Mouse (Mus musculus) MEL (cell line): ENCODE measurements around the gene Ccdc57.

ENCODE experiments used
- CTCF ChIP-seq, 3 experiments: IDR thresholded peaks in 2 of 3; conservative IDR thresholded peaks in 1 of 3; 2 replicates each; pipeline ENCODE4 v1.5.1; 2011 to 2012; ENCODE audit warnings: low read length in 3 of 3, low read depth in 2 of 3, mild to moderate bottlenecking in 2 of 3, improper control_type of control experiment in 1 of 3, inconsistent platforms in 1 of 3, mixed read lengths in 1 of 3, moderate library complexity in 1 of 3; ENCODE audit not compliant: control insufficient read depth in 1 of 3, insufficient read depth in 1 of 3, poor library complexity in 1 of 3, severe bottlenecking in 1 of 3
- EP300 ChIP-seq, 2 experiments: IDR thresholded peaks; 2 replicates each; pipeline ENCODE4 v1.6.1; 2011; ENCODE audit warnings: improper control_type of control experiment in 2 of 2, low read length in 2 of 2, low read depth in 1 of 2, mild to moderate bottlenecking in 1 of 2
- GATA1 ChIP-seq: IDR thresholded peaks from 2 replicates; pipeline ENCODE4 v1.6.1; 2011; ENCODE audit warnings: low read depth, low read length, improper control_type of control experiment
- JUND ChIP-seq: IDR thresholded peaks from 2 replicates; pipeline ENCODE4 v1.6.1; 2011; ENCODE audit warnings: low read depth, mild to moderate bottlenecking, improper control_type of control experiment, low read length
- KAT2A ChIP-seq: conservative IDR thresholded peaks from 2 replicates; pipeline ENCODE4 v1.6.1; 2012; ENCODE audit warnings: low read depth, low read length, improper control_type of control experiment, inconsistent platforms
- NELFE ChIP-seq: IDR thresholded peaks from 2 replicates; pipeline ENCODE4 v1.6.1; 2011; ENCODE audit warnings: low read depth, low read length, improper control_type of control experiment
- POLR2A ChIP-seq, 2 experiments: IDR thresholded peaks; 2 replicates each; pipeline ENCODE4 v1.6.1; 2011 to 2012; ENCODE audit warnings: low read length in 2 of 2, mild to moderate bottlenecking in 2 of 2, control low read depth in 1 of 2, improper control_type of control experiment in 1 of 2, low read depth in 1 of 2, moderate library complexity in 1 of 2; ENCODE audit not compliant: control insufficient read depth in 1 of 2, insufficient read depth in 1 of 2, poor library complexity in 1 of 2
- SIN3A ChIP-seq: IDR thresholded peaks from 2 replicates; pipeline ENCODE4 v1.6.1; 2012; ENCODE audit warnings: low read length, improper control_type of control experiment, inconsistent platforms

DNA sequence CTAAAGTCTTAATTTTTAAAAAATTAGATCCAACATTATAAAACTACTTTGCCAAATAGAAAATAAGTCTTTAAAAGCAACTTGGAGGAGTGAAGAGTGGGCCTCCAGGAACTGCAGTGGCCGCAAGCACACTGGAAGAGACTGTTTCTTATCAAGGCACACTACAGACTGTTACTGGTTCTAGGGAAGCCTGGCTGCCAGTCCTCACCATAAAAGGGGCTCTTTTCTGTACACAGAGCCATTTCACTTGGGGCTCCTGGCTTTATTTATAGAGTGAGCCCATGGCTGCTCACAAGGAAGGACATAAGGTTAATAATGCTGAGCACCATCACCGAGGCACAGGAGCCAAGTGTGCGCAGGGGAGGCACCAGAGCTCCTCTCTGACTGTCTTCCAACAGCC, 10.1 kb downstream of the Ccdc57 start:
- no peak for TF ChIP-seq POLR2A (IDR thresholded peaks at IDR 0.05; ENCODE audit: control insufficient read depth in 1 of 2, insufficient read depth in 1 of 2, low read depth in 1 of 2, low read length in 2 of 2, poor library complexity in 1 of 2)
- TF ChIP-seq CTCF (IDR thresholded peaks at IDR 0.05 in 2 of 3, conservative IDR thresholded peaks at IDR 0.05 in 1 of 3; ENCODE audit: control insufficient read depth in 1 of 3, insufficient read depth in 1 of 3, low read depth in 2 of 3, low read length in 3 of 3, poor library complexity in 1 of 3, severe bottlenecking in 1 of 3) = no peak
- no peak for TF ChIP-seq EP300 (IDR thresholded peaks at IDR 0.05; ENCODE audit: low read depth in 1 of 2, low read length in 2 of 2)
- TF ChIP-seq NELFE = no peak
- no peak for TF ChIP-seq GATA1
- TF ChIP-seq SIN3A = no peak
- no peak for TF ChIP-seq KAT2A
- no peak for TF ChIP-seq JUND
